Mouse (Mus musculus): ENCODE measurements at regions not wholly inside any gene's neighbourhood (a gene's known extent, or its start where the extent isn't known, plus 50 kb on each side); places are given as distances from the start of the nearest gene placed in this dataset.

GRCm38 (mm10) chr12:106592686-106593085 is 582.7 kb downstream of the Vrk1 start:
- TF ChIP-seq GATA4 (IDR thresholded peaks at IDR 0.05; ENCODE audit: insufficient replicate concordance, low read length): no peak

GRCm38 (mm10) chr12:106597636-106598035 is 587.6 kb downstream of the Vrk1 start:
- no peak for TF ChIP-seq GATA4 (IDR thresholded peaks at IDR 0.05; ENCODE audit: insufficient replicate concordance, low read length)

DNA sequence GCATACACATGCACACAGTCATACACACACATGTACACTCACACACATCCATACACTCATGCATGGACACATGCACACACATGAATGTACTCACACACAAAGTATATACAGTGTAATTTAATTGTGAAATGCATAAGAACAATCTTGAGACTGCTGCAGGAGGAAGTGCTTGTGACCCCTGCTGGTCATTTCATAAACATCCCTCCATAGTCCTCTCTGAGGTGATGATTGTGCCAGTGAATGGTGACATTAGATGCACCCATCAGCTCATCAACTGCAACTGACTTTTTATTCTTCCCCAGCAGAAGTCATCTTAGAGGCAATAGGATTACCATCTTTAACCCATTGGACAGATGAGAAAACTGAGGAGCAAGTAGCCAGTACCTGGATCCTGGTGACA is 597.2 kb downstream of the Vrk1 start:
- TF ChIP-seq GATA4 (IDR thresholded peaks at IDR 0.05; ENCODE audit: insufficient replicate concordance, low read length): no peak

- no peak for TF ChIP-seq GATA4 (IDR thresholded peaks at IDR 0.05; ENCODE audit: insufficient replicate concordance, low read length)
Measured at GRCm38 (mm10) chr12:106607655-106608337, 597.8 kb downstream of the Vrk1 start.

GRCm38 (mm10) chr12:106618684-106619083 is 608.7 kb downstream of the Vrk1 start:
- no peak for TF ChIP-seq GATA4 (IDR thresholded peaks at IDR 0.05; ENCODE audit: insufficient replicate concordance, low read length)

- TF ChIP-seq GATA4 (IDR thresholded peaks at IDR 0.05; ENCODE audit: insufficient replicate concordance, low read length): no peak
Measured at GRCm38 (mm10) chr12:106626786-106627185, 616.8 kb downstream of the Vrk1 start.

DNA sequence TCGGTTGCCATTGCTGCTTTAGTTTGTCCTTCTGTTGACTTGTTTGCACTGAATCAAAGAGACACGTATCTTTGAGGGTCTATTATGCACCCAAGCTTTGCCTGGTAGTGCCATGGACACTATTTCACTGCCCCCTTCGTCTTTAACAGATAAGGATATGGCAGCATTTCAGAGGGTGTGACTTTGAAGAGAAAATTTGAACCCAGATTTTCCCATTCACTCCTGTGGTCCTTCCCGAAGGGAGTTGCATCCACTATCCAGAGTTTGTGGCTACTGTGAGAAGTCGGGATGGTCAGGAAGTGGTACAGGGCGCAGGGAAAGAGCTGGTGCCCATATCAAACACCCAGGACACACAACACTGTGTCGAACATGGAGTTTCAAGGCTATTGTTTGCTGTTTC is 622.5 kb downstream of the Vrk1 start:
- no peak for TF ChIP-seq GATA4 (IDR thresholded peaks at IDR 0.05; ENCODE audit: insufficient replicate concordance, low read length)

DNA sequence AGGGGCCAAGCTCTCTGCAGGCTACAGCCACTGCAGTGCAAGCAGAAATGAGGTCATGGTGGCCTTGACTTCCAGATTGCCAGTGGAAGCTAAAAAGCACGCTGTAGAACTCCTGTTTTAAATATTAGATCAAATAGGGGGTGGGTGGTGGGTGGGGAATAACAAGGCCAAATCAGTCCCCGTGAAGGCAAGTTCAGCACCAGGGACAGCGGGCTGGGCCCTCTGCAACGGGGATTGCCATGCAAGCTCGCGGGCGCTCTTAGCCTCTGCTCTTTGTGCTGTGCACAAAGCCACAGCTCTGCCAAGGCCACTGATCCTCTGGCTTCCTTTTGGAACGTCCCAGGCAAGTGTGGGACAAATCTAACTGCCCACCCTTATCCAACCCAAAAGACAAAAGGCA is 623.1 kb downstream of the Vrk1 start:
- TF ChIP-seq GATA4 (IDR thresholded peaks at IDR 0.05; ENCODE audit: insufficient replicate concordance, low read length): no peak

DNA sequence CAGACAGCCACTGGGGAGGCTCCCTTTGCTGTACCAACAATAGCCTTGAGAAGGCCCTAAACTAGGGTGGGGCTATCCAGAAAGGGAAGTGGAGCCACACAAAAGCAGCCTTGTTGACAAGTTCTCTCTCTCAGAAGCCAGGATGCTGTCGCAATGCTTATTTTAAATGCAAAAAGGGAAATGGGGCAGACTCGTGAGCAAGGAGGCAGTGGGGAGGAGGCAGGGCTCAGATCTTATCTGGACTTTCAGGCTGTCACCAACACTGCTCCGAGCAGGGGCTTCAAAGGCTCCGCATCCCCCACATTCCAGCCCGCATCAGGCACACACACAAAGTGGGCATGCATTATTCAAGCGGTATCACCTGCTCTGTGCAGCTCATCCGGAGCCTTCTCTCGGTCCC is 648.3 kb downstream of the Vrk1 start:
- no peak for TF ChIP-seq GATA4 (IDR thresholded peaks at IDR 0.05; ENCODE audit: insufficient replicate concordance, low read length)

DNA sequence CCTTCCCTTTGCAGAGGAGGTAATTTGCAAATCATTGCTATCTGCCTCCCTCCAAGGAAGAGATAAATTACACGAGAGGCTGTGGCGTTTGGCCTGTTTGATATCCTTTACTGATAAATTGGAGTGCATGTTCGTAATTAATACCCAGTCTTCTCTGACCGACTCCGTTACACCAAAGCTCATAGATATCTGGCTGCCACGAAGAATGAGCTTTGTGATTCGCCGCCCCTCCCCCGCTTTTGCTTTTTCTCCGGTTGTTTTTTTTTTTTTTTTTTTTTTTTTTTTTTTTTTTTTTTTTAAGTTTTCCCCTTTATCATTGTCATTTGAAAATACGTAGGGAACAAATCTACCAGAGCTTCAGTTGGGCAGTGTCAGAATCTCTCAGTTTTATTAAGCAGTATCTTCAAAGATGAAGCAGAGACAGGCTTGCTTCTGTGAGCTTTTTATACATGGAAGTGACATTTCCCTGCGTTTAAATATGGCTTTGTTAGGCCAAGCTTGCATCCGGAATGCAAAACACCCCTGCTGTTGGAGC is 663.3 kb downstream of the Vrk1 start:
- TF ChIP-seq GATA4 (IDR thresholded peaks at IDR 0.05; ENCODE audit: insufficient replicate concordance, low read length): no peak

DNA sequence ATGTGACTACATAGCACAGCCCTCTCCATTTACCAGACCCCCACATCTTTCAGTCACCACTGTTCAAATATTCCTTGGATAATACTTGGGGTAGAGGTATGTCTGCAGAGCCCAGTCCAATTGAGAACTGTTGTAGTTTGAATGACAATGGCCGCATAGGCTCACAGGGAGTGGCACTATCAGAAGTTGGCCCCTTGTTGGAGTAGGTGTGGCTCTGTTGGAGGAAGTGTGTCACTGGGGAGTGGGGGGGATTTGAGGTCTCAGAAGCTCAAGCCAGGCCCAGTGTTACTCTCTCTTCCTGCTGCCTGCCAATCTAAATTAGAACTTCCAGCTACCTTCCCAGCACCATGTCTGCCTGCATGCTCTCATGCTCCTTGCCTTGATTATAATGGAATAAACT is 664.7 kb downstream of the Vrk1 start:
- no peak for TF ChIP-seq GATA4 (IDR thresholded peaks at IDR 0.05; ENCODE audit: insufficient replicate concordance, low read length)

GRCm38 (mm10) chr12:106676136-106676535 is 666.1 kb downstream of the Vrk1 start:
- no peak for TF ChIP-seq GATA4 (IDR thresholded peaks at IDR 0.05; ENCODE audit: insufficient replicate concordance, low read length)

GRCm38 (mm10) chr12:106676566-106676965 is 666.5 kb downstream of the Vrk1 start:
- no peak for TF ChIP-seq GATA4 (IDR thresholded peaks at IDR 0.05; ENCODE audit: insufficient replicate concordance, low read length)

GRCm38 (mm10) chr12:106685986-106686385 is 676.0 kb downstream of the Vrk1 start:
- no peak for TF ChIP-seq GATA4 (IDR thresholded peaks at IDR 0.05; ENCODE audit: insufficient replicate concordance, low read length)

DNA sequence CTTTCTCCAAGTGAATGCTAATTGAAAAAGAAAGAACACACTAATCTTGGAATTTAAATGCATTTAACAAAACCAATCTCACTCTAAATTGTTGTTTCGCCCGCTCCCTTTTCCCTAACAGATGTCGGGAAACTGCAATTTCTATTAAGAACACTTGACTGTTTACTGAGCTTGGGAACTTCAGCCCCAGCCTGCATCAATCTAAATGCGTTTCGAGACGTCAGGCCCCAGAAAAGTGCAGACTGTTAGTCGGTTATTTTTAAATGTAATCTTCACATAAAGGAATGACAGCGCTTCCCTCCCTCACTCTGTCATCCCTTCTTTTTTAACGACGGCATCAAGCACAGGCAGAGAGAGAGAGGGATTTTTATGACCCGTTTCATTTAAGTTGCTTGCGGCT is 677.7 kb downstream of the Vrk1 start:
- TF ChIP-seq GATA4 (IDR thresholded peaks at IDR 0.05; ENCODE audit: insufficient replicate concordance, low read length): no peak

DNA sequence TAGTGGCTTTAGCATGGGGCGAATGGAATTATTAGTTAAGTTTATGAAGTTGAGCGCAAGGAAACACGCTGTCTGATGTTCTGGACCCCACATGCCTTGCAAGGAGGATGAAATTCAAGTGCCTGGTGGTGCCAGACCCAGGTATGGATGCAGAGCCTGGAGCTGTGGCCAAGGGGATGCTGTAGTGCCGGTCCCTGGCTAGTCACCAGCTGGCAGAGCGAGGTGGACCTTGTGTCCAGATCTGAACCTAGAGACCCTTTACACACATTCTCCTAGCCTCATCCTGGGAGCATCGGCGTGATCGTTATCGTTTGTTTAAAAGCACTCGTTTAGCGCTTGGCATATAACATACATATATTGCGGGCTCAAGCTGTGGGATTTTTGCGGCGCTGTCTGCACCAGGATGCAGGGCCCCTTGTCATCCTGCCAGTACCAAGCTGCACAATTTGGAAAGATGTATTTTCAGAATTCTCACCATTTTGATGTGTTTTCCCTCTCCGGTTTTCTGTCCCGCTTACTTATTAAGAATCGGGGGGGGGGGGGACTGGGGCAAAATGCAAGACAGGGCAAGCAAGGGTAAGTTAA is 678.2 kb downstream of the Vrk1 start:
- no peak for TF ChIP-seq GATA4 (IDR thresholded peaks at IDR 0.05; ENCODE audit: insufficient replicate concordance, low read length)

- TF ChIP-seq GATA4 (IDR thresholded peaks at IDR 0.05; ENCODE audit: insufficient replicate concordance, low read length): no peak
Measured at GRCm38 (mm10) chr12:106702958-106703357, 692.9 kb downstream of the Vrk1 start.

All from liver, adult (tissue).